Mouse (Mus musculus) CD4-positive, CD25-positive, alpha-beta regulatory T cell, adult 4 months (primary cell): ENCODE measurements around the gene Hsd17b12. TPM values are rescaled to one million over a fixed set of nuclear protein-coding genes. Genes with fewer than 3 reads are reported as not detected.
A peak's percentile ranks its signal among the peaks of the same experiment; 100 is the strongest.

ENCODE experiments used
- ATAC-seq: one replicate; pipeline ENCODE4 v1.8.0; 2017
- polyA plus RNA-seq, 2 experiments: library from polyadenylated mRNA; unstranded; fragments of 100-300 nt; shearing (Covaris generic); gene quantifications; one replicate each; pipeline ENCODE4 v1.2.1; 2017

Gene Hsd17b12
- 10 to 100 TPM; 67.2 to 71.4 TPM for polyA plus RNA-seq

DNA sequence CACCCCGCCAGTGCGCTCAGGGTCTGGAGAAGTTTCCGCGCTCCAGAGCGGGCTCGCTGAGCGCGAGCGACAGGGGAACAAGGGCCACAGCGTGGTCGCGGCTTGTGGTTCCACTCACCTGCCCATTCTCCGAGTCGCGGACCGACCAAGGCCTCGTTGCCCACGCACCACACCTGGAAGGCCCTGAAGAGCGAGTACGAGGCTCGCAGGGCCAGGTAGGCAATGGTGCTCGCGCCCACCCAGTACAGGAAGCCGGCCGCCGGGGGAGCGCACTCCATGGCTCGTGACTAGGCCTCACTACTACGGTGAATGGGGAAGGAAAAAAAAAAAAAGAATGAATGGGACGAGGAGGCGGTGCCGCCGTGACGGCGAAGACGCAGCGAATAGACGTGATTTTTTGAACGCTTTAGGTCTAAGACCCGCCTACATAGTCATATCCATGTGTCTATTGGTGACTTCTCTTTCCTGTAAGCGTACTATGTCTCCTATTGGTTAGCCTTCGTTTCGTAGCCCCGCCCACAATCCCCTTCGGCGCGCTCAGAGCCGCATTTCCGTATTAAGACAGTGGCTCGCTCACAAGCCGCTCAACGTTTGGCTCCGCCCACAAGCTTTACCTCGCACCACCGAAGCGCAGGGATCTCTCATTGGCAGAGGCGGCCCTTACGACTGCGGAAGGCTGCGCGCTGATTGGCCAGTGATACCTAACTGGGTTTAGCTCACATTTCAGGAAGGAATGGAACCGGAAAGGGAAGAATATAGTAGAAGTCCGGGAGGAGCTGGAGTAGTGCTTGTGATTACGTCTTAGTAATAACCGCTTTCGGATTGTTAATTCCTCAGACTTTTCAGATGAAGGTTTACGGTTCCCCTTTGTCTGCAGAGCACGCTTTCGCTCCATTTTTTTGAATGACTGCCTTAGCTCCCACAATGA lies at the start of gene Hsd17b12:
Hsd17b12 (minus strand) TSS at position 373 of the 928 bp plus-strand sequence.
- peak; percentile 96 for ATAC-seq

DNA sequence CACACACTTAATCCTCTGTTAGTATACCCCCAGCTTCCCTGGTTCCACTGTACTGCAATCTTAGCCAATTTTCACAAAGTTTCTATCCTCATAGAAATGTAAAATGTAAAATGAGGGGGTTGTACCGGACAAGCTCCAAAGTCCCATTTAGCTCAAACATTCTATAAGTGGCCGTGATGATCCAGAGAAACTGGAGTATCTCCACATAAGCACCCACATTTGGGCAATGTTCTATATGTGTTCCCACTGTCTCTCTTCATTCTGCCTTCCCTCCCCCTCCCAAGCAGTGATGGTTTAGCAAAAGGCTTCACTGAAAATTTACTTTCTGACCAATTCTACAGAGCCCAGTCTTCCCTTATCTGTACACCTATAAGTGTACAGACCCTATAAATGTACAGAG lies 27.1 kb upstream of the Hsd17b12 start:
- ATAC-seq = no peak

DNA sequence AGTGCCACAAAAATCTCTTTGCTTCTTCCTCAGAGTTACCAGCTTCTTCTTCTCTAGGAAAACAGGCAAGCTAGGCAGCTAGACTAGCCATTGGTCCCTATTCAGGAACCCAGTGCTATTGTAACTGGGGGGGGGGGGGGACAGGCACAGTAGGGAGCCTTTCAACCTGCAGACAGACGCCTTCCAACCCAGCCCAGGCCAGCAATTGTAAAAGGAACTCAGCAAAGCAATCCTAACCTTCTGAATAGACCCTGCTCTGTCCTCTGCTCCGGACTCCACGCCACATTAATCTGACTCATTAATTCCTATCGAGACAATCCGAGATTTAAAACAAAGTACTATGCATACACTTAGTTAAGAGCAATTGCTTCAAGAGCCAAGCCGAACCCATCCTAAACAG lies 26.4 kb upstream of the Hsd17b12 start:
- no peak for ATAC-seq

DNA sequence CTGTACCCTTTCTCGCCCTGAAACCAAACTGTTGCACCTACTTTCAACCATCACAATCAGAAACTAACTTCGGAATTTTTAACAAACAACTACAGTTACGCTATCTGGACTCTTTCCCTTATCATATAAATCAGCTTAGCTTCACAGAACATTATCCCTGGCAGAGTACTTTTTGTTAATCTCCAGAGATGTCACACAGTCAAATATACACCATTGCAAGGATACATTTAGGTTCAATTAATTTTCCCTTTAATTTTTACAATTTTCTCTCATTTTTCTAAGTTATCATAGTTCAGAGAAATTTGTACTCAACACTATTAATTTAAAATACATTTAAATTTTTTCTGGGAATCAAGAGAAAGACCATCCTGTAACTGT lies 21.3 kb upstream of the Hsd17b12 start:
- ATAC-seq = peak; percentile 35

DNA sequence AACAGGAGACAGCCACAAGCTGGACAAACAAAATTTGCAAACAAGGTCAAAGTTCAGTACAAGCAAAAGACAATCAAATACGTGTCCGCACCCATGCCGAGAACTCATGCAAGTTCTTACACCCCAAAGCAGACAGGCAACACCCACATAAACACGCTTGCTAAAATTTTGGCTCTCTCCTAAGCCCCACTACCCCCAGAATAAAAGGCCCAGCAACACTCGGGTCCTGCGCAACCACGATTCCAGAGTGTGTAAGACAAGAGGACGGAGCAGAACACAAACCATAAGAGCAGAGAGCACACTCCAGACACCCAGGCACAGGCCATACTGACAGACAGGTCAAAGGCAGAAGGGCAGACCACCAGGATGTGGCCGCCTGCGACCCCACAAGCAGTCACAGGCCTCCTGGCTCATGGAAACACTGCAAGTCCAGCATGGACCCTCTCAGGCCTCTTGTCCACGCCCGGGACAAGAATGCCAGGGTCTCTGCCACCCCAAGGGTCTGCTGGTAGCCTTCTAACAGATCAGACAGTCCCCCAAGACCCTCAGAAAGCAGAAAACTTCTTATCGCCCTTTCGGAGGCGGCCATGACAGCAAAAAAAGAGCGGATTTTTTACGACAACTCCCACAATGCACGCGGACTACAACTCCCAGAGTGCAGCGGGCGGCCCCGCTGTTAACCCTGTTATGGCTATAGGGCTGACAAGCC lies 20.7 kb upstream of the Hsd17b12 start:
- peak; percentile 100 for ATAC-seq

DNA sequence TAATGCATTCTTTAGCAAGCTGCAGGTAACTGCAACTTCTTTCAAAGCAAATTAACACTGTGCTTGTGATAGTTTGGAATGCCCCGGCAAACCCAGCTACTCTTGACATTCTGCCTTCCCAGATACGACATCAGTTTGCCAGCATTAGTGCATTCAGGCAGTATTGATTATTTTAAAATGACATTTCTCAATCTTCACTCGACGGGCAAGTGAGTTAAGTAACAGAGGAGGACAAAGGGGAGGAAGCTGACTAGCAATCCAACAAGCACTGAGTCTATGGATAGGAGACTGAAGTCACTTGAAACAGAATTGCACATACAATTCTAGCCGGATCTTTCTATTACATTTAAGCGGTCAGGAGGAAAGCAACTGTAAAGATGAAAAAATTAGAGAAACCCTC lies 19.5 kb upstream of the Hsd17b12 start:
- ATAC-seq = no peak

DNA sequence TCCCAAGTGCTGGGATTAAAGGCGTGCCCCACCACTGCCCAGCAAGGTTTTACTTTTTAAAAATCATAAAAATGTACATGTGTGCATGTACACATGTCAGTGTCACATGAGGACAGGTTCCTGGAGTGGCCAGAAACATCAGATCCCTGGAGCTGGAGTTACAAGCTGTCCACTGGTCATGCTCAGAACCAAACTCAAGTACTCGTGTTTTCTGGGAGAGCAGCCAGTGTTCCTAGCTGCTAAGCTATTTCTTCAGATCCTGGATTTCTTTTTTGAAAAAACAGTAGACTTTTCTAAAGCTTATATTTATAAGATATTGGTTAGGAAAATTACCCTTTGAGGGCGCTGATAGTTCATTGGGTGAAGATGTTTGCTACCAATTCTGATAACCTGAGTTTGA lies 18.6 kb upstream of the Hsd17b12 start:
- no peak for ATAC-seq

DNA sequence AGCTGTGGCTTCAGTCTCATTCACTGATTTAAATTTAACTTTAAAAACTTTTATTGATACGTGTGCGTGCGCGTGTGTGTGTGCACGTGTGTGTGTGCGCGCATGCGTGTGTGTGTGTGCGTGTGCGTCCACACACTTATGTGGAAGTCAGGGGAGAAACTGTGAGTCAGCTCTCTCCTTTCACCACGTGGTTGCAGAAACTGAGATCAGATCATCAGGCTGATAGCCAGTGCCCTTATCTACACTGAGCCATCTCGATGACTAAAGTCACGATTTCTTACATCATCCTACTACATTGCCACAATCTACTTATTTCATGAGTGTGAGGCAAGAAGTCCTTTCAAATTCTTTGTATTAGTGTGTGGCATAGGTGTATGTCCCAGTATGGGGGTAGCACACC lies 15.8 kb upstream of the Hsd17b12 start:
- ATAC-seq = no peak

DNA sequence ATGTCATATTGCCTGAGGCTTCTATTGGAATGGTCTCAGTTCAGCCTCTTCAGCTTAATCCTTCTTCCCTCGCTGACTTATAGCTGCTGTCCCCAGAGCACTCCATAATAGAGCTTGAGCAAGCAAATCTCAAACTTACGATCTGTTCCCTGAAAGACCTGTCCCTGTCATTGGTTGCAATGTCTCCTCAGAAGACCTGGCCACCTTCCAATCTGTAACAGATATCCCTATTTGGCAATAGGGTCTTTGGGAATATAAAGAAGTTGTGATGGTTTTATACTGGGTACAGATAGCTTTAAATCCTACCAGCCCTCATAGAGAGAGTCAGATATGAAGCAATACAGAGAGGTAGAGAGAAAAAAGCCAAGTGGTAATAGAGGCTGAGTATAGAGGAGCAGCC lies 5.4 kb upstream of the Hsd17b12 start:
- ATAC-seq = no peak

DNA sequence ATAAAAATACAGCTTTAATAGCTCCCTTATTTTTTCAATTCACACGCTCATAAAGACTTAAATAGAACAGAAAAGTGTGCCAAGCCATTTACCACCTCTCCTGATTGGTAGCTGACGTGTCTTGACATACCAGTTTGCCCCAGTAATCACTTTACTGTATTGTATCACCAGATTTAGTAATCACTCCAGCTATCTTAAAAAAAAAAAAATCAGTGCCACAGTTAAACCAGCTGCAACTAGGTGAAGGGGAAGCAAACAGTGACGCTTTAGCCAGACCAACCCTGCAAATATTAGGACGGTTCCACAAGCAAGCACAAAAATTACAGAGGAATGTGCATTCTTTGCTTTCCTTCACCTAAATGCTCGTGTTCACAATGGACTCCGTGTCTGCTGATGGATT lies 4.4 kb upstream of the Hsd17b12 start:
- ATAC-seq = no peak

DNA sequence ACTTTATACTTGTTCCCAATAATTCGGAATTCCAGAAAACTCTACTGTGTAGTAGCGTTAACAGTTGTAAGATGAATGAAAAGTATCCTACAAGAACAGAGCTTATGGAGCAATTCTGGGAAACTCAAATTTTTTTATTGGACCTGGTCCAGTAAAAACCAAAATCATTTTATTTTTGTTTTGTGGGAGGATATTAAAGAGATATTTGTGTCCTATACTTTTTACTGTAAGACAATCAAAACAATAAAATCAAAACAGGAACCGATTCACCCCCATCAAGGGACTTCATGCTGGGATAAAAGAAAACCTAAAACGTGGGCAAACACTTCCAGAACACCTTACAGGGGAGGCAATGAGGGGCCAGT lies 738 bp upstream of the Hsd17b12 start:
- no peak for ATAC-seq

DNA sequence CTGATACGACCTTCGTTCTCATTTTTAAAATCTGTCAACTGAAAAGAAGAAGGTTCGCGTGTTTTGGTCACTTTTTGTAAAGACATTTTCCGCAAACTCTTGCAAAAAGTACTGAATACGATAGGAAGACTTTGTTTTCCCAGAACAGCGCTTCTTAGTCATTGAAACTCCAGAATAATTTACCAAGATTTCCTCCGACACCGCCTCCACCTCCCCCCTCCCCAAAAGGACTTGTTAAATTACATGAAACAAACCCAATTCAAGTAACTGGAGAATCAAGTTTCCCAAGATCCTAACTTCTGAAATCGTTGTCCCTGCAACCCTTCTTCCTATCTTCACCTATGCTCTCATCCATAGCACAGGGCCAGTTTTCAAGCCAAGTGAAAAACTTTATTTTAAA lies 713 bp downstream of the Hsd17b12 start:
- ATAC-seq = no peak

DNA sequence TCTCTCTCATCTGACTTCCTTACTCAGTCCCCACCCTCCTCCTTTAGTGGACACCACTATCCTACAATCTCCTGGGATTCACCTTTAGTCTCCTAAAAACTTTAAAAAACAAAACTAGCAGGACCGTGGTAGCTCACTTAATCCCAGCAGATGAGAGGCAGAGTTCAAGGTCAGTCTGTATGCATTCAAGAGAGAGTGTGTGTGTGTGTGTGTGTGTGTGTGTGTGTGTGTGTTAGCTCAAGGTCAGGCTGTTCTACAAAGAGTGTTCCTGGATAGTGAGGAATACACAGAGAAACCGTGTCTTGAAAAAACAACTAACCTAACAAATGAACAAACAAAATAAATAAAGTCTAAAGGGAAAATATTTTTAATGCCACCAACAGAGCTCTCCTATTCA lies 12.6 kb downstream of the Hsd17b12 start:
- ATAC-seq = no peak

DNA sequence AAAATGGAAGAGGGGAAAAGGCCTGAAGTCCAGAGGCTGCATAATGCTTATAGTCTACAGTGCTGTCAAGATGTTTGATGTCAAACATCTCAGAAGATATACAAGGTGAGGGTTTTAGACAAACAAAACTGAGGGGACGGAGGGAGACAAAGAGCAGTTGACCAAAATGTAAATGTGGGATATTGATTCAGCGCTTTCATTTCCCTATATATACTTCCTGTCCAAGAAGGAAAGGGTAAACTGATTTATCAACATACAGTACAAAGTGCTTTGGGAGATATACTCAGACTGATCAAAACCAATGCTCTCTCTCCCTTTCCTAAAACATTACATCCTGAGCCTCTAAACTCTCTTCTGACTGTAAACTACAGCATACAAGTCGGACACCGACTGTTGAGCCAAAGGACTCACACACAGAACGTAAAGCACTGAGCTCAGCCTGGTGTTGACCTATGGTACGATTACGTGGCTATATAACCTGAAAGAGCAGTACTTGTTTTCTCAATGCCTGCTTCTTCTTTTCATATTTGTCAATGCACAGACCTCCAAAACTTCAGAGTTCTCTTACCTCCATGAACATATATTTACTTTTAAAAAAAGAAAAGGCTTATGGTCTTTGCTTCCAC lies 13.1 kb downstream of the Hsd17b12 start:
- ATAC-seq = no peak

DNA sequence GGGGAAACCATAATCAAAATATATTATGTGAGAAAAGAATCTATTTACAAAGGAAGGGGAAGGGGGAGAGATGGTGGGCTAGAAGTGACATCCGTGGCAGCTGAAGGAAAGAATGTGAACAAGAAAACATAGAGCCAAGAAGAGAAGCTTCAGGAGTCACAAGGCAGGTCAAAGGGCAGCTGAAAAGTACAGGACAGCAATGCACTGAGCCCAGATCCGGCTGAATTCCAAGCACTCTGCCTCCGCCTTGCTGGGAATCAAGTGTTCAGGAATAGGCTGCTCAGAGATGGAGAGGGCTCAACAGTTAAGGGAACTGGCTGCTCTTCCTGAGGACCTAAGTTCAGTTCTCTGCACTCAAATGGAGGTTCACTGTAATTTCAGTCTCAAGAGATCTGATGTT lies 16.5 kb downstream of the Hsd17b12 start:
- no peak for ATAC-seq

DNA sequence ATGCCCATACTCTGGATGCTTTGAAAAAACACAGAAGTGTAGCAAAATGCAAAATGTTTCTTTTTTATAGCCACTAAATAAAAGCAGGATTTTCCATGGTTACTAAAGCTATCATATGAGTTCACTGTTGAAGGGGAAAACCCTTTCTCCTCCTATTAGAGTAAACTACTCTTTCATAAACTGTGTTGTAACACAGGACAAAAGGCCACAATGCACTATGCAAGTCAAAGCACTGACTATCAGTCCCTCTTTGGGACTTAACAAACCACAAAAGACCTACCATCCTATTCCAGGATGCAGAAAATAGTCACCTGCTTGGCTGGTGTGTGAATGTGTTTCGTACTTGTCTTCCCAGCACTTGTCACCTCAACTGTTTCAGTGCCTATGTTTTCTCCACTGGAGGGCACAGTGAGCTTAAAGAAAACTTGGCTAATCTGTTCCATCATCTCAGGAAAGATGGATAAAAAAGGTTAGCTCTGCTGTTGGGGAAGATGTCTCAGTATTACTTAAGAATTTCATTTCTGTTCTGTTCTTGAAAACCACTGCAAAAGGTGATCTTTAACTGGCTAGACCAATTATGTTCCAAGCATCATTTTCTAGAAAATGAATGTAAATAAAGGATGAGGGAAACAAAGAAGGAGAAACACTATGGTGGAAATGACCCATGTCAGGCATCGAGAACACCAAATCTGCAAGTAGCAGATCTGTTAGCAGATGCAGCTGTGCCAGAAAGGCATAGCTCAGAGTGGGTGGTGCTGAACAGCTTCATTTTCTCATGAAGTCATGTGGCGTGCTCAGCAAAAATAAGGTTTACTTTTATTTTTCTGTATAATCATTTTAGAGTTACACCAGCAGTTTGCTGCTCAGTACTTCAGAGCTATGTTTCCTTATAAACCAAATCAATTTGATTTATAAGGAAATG lies 19.0 kb downstream of the Hsd17b12 start:
- no peak for ATAC-seq

DNA sequence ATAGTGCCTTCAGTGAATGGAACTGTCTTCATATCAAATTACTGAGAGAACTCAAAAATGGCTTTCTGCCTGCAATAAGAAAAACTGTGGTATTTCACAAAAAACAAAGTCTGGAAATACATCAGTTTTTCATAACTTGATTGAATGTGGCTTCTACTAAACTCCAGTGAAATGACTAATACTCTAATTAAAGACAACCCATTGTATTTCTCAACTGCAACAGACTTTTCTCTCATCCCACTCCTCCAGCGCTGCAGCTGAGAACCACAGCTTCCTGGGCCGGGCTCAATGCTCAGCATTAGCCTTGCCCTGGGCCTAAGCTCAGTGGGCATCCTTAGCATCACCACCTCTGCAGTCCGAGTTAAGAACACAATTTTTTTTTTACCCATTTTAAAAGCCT lies 20.9 kb downstream of the Hsd17b12 start:
- no peak for ATAC-seq

DNA sequence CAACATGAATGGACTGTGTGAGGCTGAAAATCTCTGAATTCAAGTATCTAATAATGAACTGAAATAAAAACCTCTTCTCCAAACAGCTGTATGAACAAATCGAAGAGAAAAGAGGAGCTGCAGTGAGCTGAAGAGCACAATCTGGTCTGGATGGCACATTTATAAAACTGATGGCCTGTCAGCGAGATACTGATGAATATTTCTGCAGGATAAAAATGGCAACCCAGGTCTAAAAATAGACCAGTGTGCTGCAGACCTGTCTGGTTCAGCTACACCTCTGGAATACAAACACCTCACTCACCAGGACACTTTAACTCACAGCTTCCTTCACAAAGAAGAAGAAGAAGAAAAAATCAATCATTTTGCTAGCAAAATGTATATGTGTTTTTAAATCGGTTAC lies 29.3 kb downstream of the Hsd17b12 start:
- ATAC-seq = no peak

DNA sequence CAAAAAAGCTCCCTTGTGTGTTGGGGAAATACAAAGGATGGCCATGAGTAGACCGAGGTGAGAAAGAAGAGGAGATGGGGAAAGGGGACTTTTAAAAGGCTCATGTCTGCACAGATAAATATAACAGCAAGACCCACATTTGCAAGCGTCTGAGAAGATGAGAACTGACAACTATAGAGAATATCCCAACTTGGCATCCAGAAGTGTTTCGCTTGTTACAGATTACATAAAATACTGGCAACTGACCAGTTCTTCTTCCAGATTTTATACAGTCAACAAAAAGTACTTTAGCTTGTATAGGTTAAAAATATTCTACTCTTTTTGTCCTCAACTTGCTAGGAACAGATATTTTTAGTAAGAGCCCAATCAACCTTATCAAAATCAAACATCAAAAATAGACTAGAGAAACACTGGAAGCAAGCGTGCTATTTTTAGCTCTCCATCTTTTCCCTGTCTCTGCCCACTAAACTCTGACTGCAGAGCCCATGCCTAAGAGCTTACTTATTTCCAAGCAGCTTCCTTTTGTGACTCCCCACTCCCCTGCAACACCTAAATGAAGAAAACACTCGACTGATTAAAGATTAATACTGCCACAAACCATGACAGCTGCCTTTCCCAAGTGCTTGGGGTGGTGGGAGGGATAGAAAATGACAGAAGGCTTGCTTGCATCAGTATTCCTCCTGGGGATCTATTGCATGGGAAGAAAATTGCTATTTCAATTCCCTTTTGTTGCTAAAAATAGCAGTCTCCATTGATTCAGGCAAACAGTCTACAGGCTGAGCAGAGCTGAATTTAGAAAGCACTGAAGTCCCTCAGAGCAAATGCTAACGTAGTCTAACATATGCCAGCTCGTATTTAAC lies 35.4 kb downstream of the Hsd17b12 start:
- no peak for ATAC-seq

DNA sequence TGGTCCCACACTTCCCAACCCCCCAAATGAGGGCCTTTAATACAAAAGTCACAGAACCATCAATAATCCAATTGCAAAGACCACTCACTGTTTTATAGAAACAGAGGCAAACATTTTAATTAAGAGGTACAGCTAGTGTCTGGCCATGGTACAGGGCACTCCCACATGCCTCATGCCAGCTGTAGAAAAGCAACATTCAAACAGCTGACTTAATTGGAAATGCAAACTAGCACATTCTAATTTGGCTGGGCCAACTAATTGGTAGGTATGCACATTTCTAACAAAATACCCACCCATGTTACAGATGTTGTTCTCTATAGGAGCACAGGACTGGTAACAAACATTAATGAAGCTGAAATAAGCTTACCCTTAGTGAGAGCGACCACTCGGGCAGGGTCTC lies 54.0 kb downstream of the Hsd17b12 start:
- no peak for ATAC-seq

DNA sequence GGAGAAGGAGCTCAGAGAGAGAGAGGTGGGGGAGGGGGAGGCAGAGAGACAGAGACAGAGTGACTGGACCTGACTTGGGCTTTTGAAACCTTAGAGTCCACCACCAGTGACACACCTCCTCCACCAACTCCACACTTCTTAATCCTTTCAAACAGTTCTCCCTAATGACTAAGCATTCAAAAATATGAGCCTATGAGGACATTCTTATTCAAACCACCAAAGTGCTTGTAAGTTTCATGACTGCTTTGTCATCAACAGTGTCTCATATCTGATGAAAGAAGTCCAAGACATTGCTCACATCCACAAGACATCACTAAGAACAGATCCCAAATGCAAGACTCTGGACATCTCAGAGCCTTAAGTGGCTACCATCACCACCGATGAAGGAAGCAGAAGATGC lies 67.9 kb downstream of the Hsd17b12 start:
- ATAC-seq = no peak

DNA sequence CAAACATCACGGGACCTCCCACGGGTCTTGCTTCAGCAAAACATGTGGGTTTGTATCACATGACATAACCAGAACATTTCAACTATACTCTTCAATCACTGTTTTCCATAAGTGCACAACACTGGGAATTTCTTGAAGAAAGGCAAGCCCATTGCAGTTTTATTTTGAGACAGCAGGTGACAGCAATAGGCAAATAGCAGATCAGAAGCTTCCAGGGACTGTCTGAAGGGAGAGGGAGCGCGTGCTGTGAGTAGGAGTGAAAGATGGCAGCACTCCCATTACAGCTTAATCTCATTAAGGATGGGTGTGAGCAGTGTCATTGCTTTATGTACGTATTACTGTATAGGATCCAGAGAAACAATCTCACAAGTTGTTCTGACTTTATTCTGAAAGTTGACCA lies 88.3 kb downstream of the Hsd17b12 start:
- ATAC-seq = no peak
